Mouse (Mus musculus) right cerebral cortex, adult 18-20 months (tissue): Measurements from ENCODE around the gene Coa5.

Experiments
- DNase-seq: peaks from one replicate; pipeline ENCODE4 v3.0.0; 2022; ENCODE audit warnings: mixed read lengths

Coa5 gene

GRCm38 (mm10) chr1:37428911-37429310, 992 bp downstream of the Coa5 start:
- no peak for DNase-seq

GRCm38 (mm10) chr1:37427144-37427875, 2.6 kb downstream of the Coa5 start:
- DNase-seq: no peak

GRCm38 (mm10) chr1:37419420-37419819, 10.5 kb downstream of the Coa5 start:
- DNase-seq: peak; percentile 32

GRCm38 (mm10) chr1:37415394-37415793, 14.5 kb downstream of the Coa5 start:
- DNase-seq: no peak

DNA sequence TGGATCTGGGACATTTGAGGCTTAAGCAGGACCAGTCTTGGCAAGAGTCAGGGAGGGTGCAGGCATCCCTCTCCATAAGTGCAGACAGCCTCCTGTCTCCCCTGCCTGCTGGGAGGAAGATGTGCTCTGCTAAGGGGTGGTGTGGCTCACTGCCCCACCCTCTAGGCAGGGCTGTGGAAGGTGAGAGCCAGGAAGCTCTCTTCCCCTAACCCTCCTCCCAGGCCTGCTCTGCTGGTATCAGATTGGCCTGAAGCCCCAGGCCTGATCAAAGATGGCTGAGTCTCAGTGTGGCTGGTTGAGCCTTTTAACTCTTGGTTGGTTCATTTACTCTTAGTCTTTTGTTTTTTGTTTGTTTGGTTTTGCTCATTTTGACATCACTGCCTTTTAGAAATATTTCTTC, 20.3 kb downstream of the Coa5 start:
- DNase-seq: no peak

GRCm38 (mm10) chr1:37408678-37409077, 21.2 kb downstream of the Coa5 start:
- DNase-seq: no peak

DNA sequence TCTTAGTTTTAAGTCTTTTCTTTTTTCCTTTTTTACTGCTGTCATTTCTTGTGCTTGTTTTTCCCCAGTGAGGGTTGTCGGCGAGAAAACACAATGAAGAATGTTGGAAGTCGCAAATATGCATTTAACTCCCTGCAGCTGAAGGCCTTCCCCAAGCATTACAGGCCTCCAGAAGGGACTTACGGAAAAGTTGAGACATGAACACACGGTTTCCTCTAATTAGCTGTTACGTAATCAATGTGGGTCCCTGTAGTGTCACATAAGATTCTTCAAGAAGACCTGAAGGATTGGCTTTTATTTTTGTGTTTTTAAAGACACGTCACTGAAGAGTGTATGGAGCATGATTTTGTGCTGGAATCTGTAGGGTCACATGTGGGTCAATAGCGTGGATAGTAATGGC, 21.8 kb downstream of the Coa5 start:
- no peak for DNase-seq

- no peak for DNase-seq
These were observed 22.7 kb downstream of the Coa5 start for GRCm38 (mm10) chr1:37407228-37407627.

- DNase-seq: no peak
These were observed 24.8 kb downstream of the Coa5 start for GRCm38 (mm10) chr1:37405137-37405536.

DNA sequence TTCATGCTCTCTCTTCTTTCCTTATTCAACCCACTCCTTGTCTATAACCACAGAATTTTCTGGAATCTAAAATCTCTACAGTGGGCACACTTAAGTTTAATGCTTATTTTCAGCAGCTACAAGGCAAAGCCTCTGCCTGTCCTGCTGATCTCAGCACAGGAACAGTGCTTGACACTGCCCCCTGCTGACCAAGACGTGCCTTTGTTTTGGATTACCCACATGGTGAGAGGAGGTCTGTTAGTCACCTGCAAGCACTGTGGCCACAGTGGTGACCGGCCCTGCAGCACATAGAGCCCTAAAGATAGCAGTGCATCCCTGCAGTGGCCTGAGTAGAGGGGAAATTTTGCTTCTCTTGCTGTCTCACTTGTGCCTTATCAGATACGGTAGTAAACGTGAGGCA, 28.2 kb downstream of the Coa5 start:
- DNase-seq: peak; percentile 75

DNA sequence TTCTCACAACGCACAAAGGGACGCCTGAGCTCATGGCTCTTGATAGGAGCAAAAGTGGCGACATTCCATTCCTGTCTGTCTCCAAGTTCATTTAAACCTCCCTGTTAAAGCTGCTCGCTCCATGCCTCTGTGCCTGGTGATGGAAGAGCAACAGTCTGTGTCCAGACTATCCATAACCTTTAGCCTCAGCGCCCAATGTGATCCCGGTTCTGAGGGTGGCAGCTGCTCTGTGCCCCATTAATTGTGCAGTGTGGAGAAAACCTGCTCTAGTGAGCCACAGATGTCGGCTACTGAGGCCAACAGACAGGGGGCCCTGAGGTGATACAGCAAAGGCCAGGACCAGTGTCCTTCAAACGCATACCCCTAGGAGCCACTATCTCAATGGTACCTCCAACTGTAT, 30.2 kb downstream of the Coa5 start:
- DNase-seq: no peak

GRCm38 (mm10) chr1:37398961-37399360, 30.9 kb downstream of the Coa5 start:
- no peak for DNase-seq

DNA sequence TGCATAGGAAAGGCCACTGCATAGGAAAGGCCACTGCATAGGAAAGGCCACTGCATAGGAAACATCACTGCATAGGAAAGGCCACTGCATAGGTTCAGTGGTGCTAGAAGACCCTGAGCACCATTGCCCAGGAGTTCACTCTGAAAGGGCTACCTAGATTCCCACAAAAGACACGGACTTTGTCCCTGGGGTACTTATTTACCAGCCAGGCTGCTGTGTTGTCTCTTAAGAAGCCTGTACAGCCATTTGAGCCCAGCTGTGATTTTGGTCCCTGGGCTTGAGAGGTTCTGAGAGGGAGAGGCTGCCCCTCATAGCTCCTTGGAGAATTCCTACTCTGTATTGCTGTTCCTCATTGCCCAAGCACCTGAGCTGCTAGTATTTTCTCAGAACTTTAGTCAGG, 33.4 kb downstream of the Coa5 start:
- no peak for DNase-seq

DNA sequence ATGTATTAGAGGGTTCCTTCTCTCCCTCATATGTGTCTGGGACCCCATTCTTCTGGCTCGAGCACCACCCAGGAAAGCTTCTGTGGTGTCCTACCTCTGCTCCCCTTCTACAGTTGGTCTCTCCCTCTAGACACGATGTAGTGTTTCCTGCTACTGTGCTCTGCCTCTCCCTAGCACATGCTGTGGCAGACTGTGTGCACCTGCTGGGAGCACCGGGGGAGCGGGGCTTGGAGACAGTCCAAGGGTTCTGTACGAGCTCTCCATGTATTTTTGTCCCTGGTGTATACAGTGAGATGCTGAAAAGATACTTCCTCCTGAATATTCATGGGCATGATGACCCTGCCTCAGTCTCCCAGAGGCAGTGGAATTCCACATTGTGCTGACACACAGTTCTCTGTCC, 36.7 kb downstream of the Coa5 start:
- peak; percentile 51 for DNase-seq

- DNase-seq: no peak
These were observed 43.4 kb downstream of the Coa5 start for GRCm38 (mm10) chr1:37386448-37386971.

GRCm38 (mm10) chr1:37384304-37384703, 45.6 kb downstream of the Coa5 start:
- DNase-seq: no peak

DNA sequence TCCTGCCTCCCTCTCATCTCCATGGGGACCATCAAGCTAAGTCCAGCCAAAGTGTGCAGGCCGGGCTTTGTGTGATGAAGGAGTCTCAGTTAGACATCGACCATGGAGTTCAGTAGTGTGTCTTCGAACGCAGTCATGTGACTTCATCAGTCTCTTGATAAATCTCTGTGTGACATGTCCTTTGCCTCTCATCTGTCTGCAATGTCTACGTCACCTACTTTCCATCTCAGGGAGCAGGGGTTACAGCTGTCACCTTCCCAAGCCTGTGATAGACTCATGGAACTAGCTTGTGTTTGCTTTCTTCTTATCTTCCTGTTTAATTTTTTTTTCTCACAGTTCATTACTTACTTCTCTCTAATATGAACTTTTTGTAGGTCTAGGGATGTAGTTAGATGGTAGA, 49.0 kb downstream of the Coa5 start:
- no peak for DNase-seq

DNA sequence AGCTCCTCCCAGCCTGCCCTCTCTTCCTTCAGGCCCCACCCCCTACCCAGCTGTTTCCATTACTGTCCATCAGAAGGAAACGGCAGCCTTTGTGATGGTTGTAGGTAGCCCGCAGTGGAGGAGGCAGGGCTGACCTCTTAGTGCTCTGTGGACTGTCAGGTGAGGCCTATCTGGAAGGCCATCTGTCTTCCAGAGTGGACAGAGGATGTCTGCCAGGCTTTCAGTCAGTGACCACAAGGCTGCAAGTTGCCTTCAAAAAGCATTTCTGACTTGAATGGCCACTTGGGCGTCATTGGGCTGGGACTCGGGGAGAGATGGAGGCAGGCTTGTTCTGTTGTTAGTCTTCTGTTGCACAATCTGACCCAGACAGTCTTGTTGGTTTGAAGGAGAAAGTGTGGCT, 50.4 kb downstream of the Coa5 start:
- DNase-seq: no peak

DNA sequence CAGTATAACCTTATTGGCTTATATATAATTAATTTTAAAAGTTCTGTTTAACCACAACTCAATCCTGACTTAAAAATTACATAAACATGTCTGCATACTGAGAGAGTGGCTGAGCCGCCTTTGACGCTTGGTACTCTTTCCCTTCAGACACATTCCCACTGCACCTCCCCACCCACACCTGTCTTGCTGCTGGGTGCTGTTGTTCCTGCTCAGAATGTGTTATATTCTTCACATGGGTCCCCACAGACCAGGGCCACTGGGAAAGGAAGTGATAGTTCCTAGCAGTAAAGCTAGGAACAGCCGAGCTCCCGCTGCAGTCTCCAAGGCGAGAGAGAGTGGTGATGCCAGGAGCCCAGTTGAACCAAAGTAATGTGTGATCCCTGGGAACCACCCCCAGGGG, 51.8 kb downstream of the Coa5 start:
- DNase-seq: peak; percentile 67

DNA sequence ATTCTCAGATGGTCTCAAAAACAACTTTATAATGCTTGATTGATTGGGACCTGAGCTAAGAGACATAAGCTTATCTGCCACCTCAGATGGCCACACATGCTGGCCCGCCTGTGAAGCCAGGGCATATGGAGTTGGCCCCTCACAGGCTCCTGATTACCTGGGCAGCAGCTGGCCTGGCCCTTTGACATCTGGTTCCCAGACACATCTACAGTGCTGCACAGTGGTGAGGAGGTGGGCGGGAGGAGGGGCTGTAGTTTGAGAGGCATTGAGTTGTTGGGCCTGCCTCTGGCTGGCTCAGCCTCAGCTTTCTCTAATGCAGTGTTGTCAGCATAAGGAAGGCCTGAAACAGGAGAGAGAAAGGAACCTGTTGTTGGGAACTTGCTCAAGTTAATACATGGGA, 53.2 kb downstream of the Coa5 start:
- DNase-seq: no peak

- DNase-seq: peak; percentile 33
These were observed 53.7 kb downstream of the Coa5 start for GRCm38 (mm10) chr1:37376177-37376576.

GRCm38 (mm10) chr1:37368768-37369385, 61.0 kb downstream of the Coa5 start:
- DNase-seq: peak; percentile 57

DNA sequence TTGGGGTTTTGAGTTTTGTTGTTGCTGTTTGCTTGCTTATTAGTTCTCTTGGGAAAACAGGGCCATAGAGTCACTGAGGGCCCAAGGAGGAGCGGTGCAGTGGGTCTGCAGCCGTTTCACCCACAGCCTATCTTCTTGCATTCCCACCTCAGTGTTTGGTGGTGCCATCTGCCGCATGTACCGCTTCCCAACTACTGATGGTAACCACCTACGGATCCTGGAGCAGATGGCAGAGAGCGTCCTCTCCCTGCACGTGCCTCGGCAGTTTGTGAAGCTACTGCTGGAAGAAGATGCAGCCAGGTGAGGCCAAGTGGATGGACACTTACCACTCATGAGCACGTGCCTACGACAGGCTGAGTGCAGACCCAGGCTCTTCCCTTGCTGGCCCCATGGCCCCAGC, 61.8 kb downstream of the Coa5 start:
- DNase-seq: peak; percentile 86
